Mouse (Mus musculus): Measurements from ENCODE around the gene AY074887. TPM values are rescaled to one million over a fixed set of nuclear protein-coding genes. Genes with fewer than 3 reads are reported as not detected.
"Not testable (repeated sequence)": the region's sequence is repeated elsewhere in the genome, so short reads cannot be mapped to it uniquely, and the experiment has no call there.

AY074887 gene
- polyA plus RNA-seq, 1 experiment: 4.8 TPM

DNA sequence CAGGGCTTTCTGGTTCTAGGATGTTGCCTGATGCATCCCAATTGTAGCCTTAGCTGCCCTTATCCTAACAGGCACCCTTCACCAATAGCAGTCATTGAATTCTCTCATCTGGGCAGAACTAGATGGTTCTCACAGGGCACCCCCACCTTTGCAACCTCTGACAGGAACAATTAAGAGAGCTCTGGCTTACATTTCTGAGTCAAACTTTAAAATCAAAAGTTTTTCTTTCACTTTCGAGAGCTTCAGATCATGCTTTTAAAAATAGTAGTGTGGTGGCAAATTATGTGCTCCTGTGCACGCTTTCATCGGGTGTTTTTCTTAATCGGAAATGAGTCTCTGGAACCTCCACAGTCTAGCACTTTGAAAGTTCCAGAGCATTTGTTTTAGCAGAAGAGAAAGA, 10.3 kb upstream of the AY074887 start:
- Histone ChIP-seq H3K4me3 (ENCODE audit: insufficient read depth, low read length) (no peak overlapping the region), H3K4me1 (ENCODE audit: control insufficient read depth, insufficient read depth, low read length) (no peaks in the 10 kb centered on the region), H3K27ac (ENCODE audit: insufficient read depth, low read length) (no peak overlapping the region)
- TF ChIP-seq POLR2A (IDR thresholded peaks at IDR 0.05; ENCODE audit: low read depth, low read length) (no peak), CTCF (IDR thresholded peaks at IDR 0.05; ENCODE audit: borderline replicate concordance, insufficient read depth, low read length) (no peak)

- peak overlapping the region; percentile 44 for H3K27ac ChIP-seq (ENCODE audit: insufficient read depth, low read length)
- H3K4me1 ChIP-seq (ENCODE audit: control insufficient read depth, insufficient read depth, low read length): not testable (repeated sequence)
These were observed 636 bp downstream of the AY074887 start for GRCm38 (mm10) chr9:54950162-54950561.

DNA sequence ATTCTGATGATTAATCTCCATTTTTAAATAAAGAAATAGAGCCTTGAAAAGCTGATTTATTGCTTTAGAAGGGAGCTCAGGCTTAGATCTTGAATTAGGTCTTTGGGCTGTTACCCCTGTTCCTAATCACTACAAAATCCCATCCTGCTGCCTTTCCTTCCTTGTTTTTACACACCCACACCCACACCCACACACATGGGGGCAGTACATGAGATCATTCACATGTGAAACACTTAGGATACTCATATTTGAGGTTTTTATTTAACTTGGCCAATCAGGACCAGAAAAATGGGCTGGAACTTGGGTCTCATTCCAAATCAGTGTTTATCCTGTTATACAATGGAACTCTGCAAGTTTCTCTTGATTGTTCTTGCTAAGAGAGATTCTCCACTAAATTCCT, 1.3 kb downstream of the AY074887 start:
- H3K4me1 ChIP-seq (ENCODE audit: control insufficient read depth, insufficient read depth, low read length): peaks cover 3% of the 10 kb centered on the region
- TF ChIP-seq CTCF (IDR thresholded peaks at IDR 0.05; ENCODE audit: borderline replicate concordance, insufficient read depth, low read length): no peak
- TF ChIP-seq POLR2A (IDR thresholded peaks at IDR 0.05; ENCODE audit: low read depth, low read length): no peak
- no peak overlapping the region for H3K27ac ChIP-seq (ENCODE audit: insufficient read depth, low read length)
- H3K4me3 ChIP-seq (ENCODE audit: insufficient read depth, low read length): no peak overlapping the region

More at GRCm38 (mm10) chr9:54950162-54950561, 636 bp downstream of the AY074887 start:
- H3K4me3 ChIP-seq (ENCODE audit: insufficient read depth, low read length): peak overlapping the region; percentile 29; the same call in 1 of the 2 replicates

DNA sequence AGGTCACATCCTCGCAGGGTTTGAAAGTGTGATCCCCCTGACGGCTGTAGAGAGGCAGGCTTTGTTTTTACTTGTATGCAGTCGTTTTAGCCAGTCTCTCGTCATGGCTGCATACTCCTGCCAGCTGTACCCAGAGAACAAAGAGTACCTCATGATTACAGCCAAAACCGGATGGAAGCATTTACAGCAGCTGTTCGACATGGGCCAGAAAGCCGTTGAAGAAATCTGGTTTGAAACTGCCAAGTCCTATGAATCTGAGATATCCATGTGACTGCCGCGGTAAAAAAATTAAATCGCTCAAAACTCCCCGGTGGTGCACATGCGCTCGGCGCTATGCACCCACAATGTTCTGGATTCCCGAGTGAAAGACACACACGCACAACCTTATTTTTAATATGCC, 4.5 kb downstream of the AY074887 start:
- Histone ChIP-seq H3K4me3 (ENCODE audit: insufficient read depth, low read length) (no peak overlapping the region), H3K27ac (ENCODE audit: insufficient read depth, low read length) (no peak overlapping the region), H3K4me1 (ENCODE audit: control insufficient read depth, insufficient read depth, low read length) (no peaks in the 10 kb centered on the region)
- TF ChIP-seq POLR2A (IDR thresholded peaks at IDR 0.05; ENCODE audit: low read depth, low read length) (no peak), CTCF (IDR thresholded peaks at IDR 0.05; ENCODE audit: borderline replicate concordance, insufficient read depth, low read length) (no peak)

DNA sequence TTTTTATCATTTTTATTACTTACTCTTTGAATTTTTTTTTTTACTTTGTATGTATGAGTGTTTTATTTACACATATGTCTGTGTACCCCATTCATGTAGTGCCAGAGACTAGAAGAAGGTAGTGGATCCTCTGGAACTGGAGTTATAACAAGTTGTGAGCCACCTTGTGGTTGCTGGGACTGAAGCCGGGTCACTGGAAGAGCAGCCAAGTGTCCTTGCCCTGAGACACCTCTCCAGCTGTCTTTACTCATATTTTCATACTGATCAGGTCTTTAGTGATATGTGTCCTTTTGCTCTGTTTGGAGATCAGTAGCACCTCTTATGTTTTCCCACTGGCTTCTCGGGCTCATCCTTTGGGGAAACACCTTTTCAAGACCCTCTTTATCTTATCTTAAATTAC, 6.3 kb downstream of the AY074887 start:
- Histone ChIP-seq H3K4me3 (ENCODE audit: insufficient read depth, low read length) (no peak overlapping the region), H3K4me1 (ENCODE audit: control insufficient read depth, insufficient read depth, low read length) (no peaks in the 10 kb centered on the region), H3K27ac (ENCODE audit: insufficient read depth, low read length) (no peak overlapping the region)
- TF ChIP-seq POLR2A (IDR thresholded peaks at IDR 0.05; ENCODE audit: low read depth, low read length) (no peak), CTCF (IDR thresholded peaks at IDR 0.05; ENCODE audit: borderline replicate concordance, insufficient read depth, low read length) (no peak)

DNA sequence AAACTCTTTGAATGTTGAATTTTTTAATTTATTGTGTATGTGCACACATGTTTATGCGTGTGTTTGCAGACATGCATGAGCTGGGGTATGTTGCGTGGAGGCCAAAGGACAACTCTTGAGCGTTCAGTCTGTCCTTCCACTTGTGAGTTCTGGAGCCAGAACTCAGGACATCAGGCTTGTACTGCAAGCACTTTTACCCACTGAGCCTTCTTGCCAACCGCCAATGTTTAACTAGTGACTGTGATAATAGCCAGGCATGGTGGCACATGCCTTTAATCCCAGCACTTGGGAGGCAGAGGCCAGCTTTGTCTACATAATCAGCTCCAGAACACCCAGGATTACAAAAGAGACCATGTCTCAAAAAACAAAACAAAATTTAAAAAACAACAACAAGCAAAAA, 8.7 kb downstream of the AY074887 start:
- no peak overlapping the region for H3K4me3 ChIP-seq (ENCODE audit: insufficient read depth, low read length)
- no peaks in the 10 kb centered on the region for H3K4me1 ChIP-seq (ENCODE audit: control insufficient read depth, insufficient read depth, low read length)
- no peak overlapping the region for H3K27ac ChIP-seq (ENCODE audit: insufficient read depth, low read length)
- no peak for TF ChIP-seq POLR2A (IDR thresholded peaks at IDR 0.05; ENCODE audit: low read depth, low read length)

GRCm38 (mm10) chr9:54932379-54932778, 18.4 kb downstream of the AY074887 start:
- no peak for TF ChIP-seq POLR2A (IDR thresholded peaks at IDR 0.05; ENCODE audit: low read depth, low read length)
- TF ChIP-seq CTCF (IDR thresholded peaks at IDR 0.05; ENCODE audit: borderline replicate concordance, insufficient read depth, low read length): no peak
- H3K4me1 ChIP-seq (ENCODE audit: control insufficient read depth, insufficient read depth, low read length): no peaks in the 10 kb centered on the region
- H3K27ac ChIP-seq (ENCODE audit: insufficient read depth, low read length): no peak overlapping the region
- H3K4me3 ChIP-seq (ENCODE audit: insufficient read depth, low read length): no peak overlapping the region

DNA sequence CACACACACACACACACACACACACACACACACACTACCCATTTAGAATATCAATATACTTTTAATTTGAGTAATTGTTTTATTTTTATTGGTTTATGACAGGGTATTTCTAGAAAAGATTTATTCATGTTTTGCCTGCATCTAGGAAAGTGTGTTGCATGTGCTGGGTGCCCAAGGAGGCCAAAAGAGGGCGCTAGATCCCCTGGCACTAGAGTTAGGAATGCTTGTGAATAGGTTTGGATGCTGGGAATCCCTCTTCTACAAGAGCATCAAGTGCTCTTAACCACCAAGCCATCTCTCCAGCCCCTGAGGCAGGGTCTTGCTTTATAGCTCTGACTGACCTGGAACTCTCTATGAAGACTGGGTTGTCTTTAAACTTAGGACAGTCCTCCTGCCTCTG, 19.0 kb downstream of the AY074887 start:
- Histone ChIP-seq H3K4me1 (ENCODE audit: control insufficient read depth, insufficient read depth, low read length) (no peaks in the 10 kb centered on the region), H3K27ac (ENCODE audit: insufficient read depth, low read length) (no peak overlapping the region), H3K4me3 (ENCODE audit: insufficient read depth, low read length) (no peak overlapping the region)
- TF ChIP-seq POLR2A (IDR thresholded peaks at IDR 0.05; ENCODE audit: low read depth, low read length) (no peak), CTCF (IDR thresholded peaks at IDR 0.05; ENCODE audit: borderline replicate concordance, insufficient read depth, low read length) (no peak)

DNA sequence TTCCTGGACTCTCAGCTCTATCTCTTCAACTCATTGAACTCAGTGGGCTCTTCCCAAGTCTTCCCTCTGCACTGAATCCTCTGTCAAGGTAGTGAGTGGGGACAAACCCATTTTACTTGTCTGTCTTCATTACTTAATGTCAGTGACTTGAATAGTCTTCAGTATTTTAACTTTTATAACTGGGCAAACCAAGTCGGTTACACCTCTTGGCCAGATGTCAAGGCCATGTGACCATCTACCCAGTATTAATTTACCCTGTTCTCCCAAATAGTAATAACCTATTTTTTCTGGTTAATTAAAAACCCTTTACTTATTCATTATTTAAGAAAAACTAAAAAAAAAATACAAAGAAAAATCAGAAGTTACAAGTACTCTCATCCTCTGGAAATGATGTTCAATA, 20.1 kb downstream of the AY074887 start:
- TF ChIP-seq CTCF (IDR thresholded peaks at IDR 0.05; ENCODE audit: borderline replicate concordance, insufficient read depth, low read length) (no peak), POLR2A (IDR thresholded peaks at IDR 0.05; ENCODE audit: low read depth, low read length) (no peak)
- no peak overlapping the region for H3K27ac ChIP-seq (ENCODE audit: insufficient read depth, low read length)
- no peaks in the 10 kb centered on the region for H3K4me1 ChIP-seq (ENCODE audit: control insufficient read depth, insufficient read depth, low read length)
- H3K4me3 ChIP-seq (ENCODE audit: insufficient read depth, low read length): no peak overlapping the region

DNA sequence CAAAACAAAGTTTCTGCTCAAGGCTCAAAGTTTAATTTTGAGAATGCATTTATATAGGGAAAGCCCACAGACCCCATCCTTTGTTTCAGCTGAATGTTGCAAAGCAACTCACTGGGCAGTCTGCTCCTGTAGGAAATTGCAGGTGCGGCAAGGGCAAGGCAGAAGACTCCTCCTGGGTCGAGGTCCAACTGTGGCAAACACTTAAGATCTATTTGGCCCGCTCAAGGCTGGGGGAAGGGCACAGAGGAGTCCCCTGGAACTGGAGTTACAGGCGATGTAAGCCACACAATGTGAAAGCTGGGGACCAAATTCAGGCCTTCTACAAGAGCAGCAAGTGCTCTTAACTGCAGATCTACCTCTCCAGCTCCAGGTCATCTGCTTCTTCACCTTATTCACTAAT, 30.9 kb downstream of the AY074887 start:
- H3K4me1 ChIP-seq (ENCODE audit: control insufficient read depth, insufficient read depth, low read length): no peaks in the 10 kb centered on the region
- H3K27ac ChIP-seq (ENCODE audit: insufficient read depth, low read length): no peak overlapping the region
- no peak for TF ChIP-seq CTCF (IDR thresholded peaks at IDR 0.05; ENCODE audit: borderline replicate concordance, insufficient read depth, low read length)
- no peak for TF ChIP-seq POLR2A (IDR thresholded peaks at IDR 0.05; ENCODE audit: low read depth, low read length)
- no peak overlapping the region for H3K4me3 ChIP-seq (ENCODE audit: insufficient read depth, low read length)

DNA sequence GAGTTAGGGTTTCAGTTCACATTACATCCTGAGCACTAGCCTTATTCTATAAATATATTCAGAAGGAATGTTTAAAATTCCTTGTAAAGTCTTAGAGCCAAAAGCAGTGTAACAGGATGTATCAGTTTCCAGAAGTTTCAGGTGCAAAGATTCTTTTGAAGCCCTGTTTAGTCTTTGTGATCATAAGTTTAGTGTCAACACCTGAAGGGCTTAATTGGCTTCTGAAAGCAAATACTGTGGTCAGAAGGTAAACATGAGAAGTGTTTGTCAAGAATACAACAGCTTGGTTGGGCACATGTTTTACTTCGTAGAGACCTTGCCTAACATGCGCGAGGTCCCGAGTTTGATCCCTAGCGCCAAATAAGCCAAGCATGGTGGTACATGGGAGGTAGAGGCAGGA, 32.0 kb downstream of the AY074887 start:
- TF ChIP-seq CTCF (IDR thresholded peaks at IDR 0.05; ENCODE audit: borderline replicate concordance, insufficient read depth, low read length) (no peak), POLR2A (IDR thresholded peaks at IDR 0.05; ENCODE audit: low read depth, low read length) (no peak)
- H3K4me3 ChIP-seq (ENCODE audit: insufficient read depth, low read length): no peak overlapping the region
- H3K4me1 ChIP-seq (ENCODE audit: control insufficient read depth, insufficient read depth, low read length): no peaks in the 10 kb centered on the region
- H3K27ac ChIP-seq (ENCODE audit: insufficient read depth, low read length): no peak overlapping the region

Measured in embryonic fibroblast, embryonic 13.5 days (primary cell).